Mouse (Mus musculus): ENCODE results near the gene Rab38.

The Rab38 gene

DNA sequence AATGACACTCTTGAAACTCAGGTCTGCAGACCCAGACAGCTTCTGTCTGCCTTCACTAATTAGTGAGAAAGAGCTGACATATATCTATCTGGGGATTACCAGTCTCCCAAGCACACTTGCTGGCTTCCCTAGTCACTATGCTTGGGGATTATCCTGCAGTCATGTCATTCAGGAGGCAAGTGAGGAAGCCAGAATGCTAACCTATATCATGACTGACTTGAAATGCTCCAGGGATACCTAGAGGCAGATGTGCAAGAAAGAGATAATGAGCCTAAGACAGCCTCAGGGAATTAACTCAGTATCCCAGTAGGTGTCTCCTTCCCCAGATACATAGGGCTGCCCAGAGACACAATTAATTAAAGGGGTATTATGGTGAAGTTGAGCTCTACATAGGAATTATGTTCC is 106.1 kb downstream of the Rab38 start:
- DNase-seq = no peak

DNA sequence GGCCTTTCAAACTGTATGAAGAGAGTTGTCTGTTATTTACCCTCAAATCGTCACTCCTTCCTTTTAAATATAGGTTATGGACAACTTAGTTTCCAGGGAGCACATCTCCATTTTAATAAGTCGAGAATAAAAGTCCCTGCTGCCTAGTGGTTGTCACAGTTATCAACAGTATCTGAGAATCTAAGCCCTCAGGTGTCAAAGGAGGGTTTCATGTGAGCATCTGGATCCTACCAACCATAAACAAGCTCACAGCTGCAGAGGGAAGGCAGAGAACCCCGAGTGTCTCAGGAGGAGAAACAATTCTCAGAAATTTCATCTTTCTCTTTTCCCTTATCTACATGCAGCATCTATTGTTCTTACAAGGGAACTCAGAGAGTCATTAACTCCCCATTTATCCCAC is 106.7 kb downstream of the Rab38 start:
- no peak for DNase-seq
